Mouse (Mus musculus): ENCODE data around the gene Rpl5.

GRCm38 (mm10) chr5:107921400-107922252 is 21.3 kb downstream of the Rpl5 start:
- TF ChIP-seq POLR2A (IDR thresholded peaks at IDR 0.05; ENCODE audit: insufficient read depth, low read depth, low read length) (no peak), EP300 (IDR thresholded peaks at IDR 0.05; ENCODE audit: insufficient read depth, low read depth, low read length) (no peak)

Measured in heart, adult 2 months (tissue).